Mouse (Mus musculus) pancreas, adult 10 weeks (tissue): Measurements from ENCODE around the gene Fra10ac1. TPM values are rescaled to one million over a fixed set of nuclear protein-coding genes. Genes with fewer than 3 reads are reported as not detected.

ENCODE experiments used
- polyA plus RNA-seq: library from polyadenylated mRNA; stranded (reverse); fragments of 350-450 nt; fragmentation: Illumina TruSeq; extraction: RNeasy Lipid Tissue Mini Kit (QIAGEN cat#74804); gene quantifications from one replicate; pipeline ENCODE4 v1.2.3, GENCODE M21; 2015; ENCODE audit warnings: low read depth, low replicate concordance; ENCODE audit not compliant: insufficient read depth

Gene Fra10ac1
- polyA plus RNA-seq: 8.7 TPM

GRCm38 (mm10) chr19:38223905-38224684 lies at the start of gene Fra10ac1:
TSS of gene Fra10ac1 (minus strand) at chr19:38224156.

GRCm38 (mm10) chr19:38264505-38265500 lies 40.8 kb upstream of the Fra10ac1 start, which contains the start of gene Lgi1:
TSS of gene Lgi1 (plus strand) at chr19:38264536.

Other genes with a start within 250 kb of the Fra10ac1 start
- 14.1 TPM for gene Myof, start 180.6 kb downstream of the Fra10ac1 start, polyA plus RNA-seq
- not detected for gene Cep55, start 169.1 kb downstream of the Fra10ac1 start, polyA plus RNA-seq
- gene Ffar4, start 127.1 kb downstream of the Fra10ac1 start, polyA plus RNA-seq: 1.2 TPM
- gene Rbp4, start 98.9 kb downstream of the Fra10ac1 start, polyA plus RNA-seq: 16.3 TPM
- not detected for gene Pde6c, start 91.4 kb downstream of the Fra10ac1 start, polyA plus RNA-seq
- gene Lgi1, start 40.4 kb upstream of the Fra10ac1 start, polyA plus RNA-seq: 0.42 TPM
- gene Slc35g1, start 171.8 kb upstream of the Fra10ac1 start, polyA plus RNA-seq: 4.3 TPM